Mouse (Mus musculus): ENCODE data around the gene Chaf1a.

DNA sequence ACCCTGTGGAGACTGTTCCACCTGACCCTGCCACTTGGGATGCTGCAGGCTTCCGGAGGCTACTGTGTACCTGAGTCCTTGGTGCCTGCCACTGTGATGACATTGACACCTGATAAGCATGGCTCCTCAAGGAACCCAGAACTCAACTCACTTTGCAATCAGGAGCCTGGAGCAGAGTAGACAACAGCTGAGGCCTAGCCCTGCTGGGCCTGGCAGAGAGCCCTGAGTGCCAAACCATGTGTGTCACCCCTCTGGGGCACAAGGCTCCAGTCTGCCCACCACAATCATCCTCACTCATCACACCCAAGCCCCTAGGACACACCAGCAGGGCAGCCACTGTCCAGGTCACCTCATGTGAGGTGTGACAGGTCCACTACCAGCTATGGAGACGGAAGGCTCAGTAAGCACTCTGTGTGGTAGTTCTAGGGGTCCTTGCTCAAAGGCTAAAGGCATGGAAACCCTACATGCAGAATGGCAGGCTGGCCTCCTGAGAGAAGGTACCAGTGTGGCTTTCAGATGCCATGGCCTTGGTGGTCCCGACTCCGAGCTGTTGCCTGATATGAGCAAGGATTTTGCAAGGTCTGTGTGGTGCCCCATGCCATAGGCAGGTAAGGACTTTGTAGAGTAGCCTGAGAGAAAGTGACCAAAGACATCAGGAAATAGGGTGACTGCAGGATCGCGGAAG is 19.7 kb upstream of the Chaf1a start:
- no peak for TF ChIP-seq CTCF (IDR thresholded peaks at IDR 0.05; ENCODE audit: low read depth)
- no peak for TF ChIP-seq EP300 (IDR thresholded peaks at IDR 0.05; ENCODE audit: low read depth)
